8 mouse cellular contexts compared by ENCODE assay signal in genomic region chr7:45395578-45396336, GRCm38 (mm10). TPM values are rescaled to one million over a fixed set of nuclear protein-coding genes. Genes with fewer than 3 reads are reported as not detected.
DNase-seq lines count a peak whose midpoint lies in the region; ATAC-seq lines count a peak whose summit lies in the region.

Snrnp70 (minus strand) TSS chr7:45395742.

- peak within 1 kb of the TSS; percentile 93 for H3K9ac ChIP-seq in hindbrain, embryonic 11.5 days (ENCODE audit: low read depth, low read length)

- peak; percentile 97 for ATAC-seq in hindbrain, embryonic 11.5 days (ENCODE audit: low FRiP score)

- DNase-seq in Muller cell, postnatal 12 days (ENCODE audit: inconsistent ontology term): peak; percentile 99
- DNase-seq in cerebellum, adult 9-11 months: peak; percentile 100
- DNase-seq in frontal cortex, adult 2 months (ENCODE audit: extremely low spot score in 1 of 2, low spot score in 1 of 2): peak; percentile 100
- peak; percentile 100 for DNase-seq in hindbrain, embryonic 11.5 days (ENCODE audit: low spot score)
- DNase-seq in layer of hippocampus, postnatal 10 days (ENCODE audit: low spot score in 2 of 2): peak; percentile 100
- peak; percentile 100 for DNase-seq in lung, postnatal 10 days
- DNase-seq in ovary, postnatal 36 days (ENCODE audit: low spot score): peak; percentile 100
- DNase-seq in thymus, postnatal 25 days: peak; percentile 100

- H3K4me2 ChIP-seq in hindbrain, embryonic 11.5 days (replicated peaks; ENCODE audit: low read depth, low read length): peak within 1 kb of the TSS; percentile 94

- H3K9me3 ChIP-seq in hindbrain, embryonic 11.5 days (ENCODE audit: control insufficient read depth, low read length): no peaks in the 10 kb centered on the region

- H3K27me3 ChIP-seq in hindbrain, embryonic 11.5 days (ENCODE audit: control insufficient read depth, insufficient read depth, low read length): no peaks in the 10 kb centered on the region

- peak within 1 kb of the TSS; percentile 89 for H3K4me3 ChIP-seq in hindbrain, embryonic 11.5 days (ENCODE audit: low read depth, low read length)

- under 1% methylated on average over 60 of the region's 60 CpGs for WGBS in hindbrain, embryonic 11.5 days

- 0 out of 2 replicates have a peak, but pooled peaks cover 3% of the 10 kb centered on the region for H3K4me1 ChIP-seq in hindbrain, embryonic 11.5 days (replicated peaks; ENCODE audit: control insufficient read depth, insufficient read depth, low read length)

- H3K27ac ChIP-seq in hindbrain, embryonic 11.5 days (ENCODE audit: low read depth, low read length): peak within 1 kb of the TSS; percentile 99

- peaks cover 1% of the 10 kb centered on the region; the same call in 1 of the 2 replicates for H3K36me3 ChIP-seq in hindbrain, embryonic 11.5 days (ENCODE audit: control insufficient read depth, insufficient read depth, low read length)

RNA-seq across cellular contexts. Expression of gene Snrnp70, which starts in this region (rescaled TPM):
- 854 and 909 TPM in 2 replicates for polyA plus RNA-seq in frontal cortex, adult 2 months (2012; rRNA removed)
- 76.5 and 114 TPM in 2 replicates for polyA plus RNA-seq in hindbrain, embryonic 11.5 days (2014; fragmentation: Nextera tagmentation; extraction: Ambion mirVana)
- total RNA-seq in layer of hippocampus, postnatal 10 days (2021): 100 to 1,000 TPM; 393 to 440 TPM

Comparison
In these comparisons a context has a peak if more than half of its experiments do, and no peak if none do; other contexts are left out.
1. Peak in every context shown above with its lines: DNase-seq, ATAC-seq, H3K4me3 ChIP-seq and H3K27ac ChIP-seq.